Mouse (Mus musculus) frontal cortex, postnatal 36 days (tissue): ENCODE results near the gene Nanos3.

Experiments used
- DNase-seq, 2 experiments: peaks; one replicate each; pipeline ENCODE4 v3.0.0; 2022; ENCODE audit warnings: low spot score in 2 of 2

Gene Nanos3

GRCm38 (mm10) chr8:84126742-84127141 lies 58.3 kb downstream of the Nanos3 start:
- no peak for DNase-seq

- DNase-seq: no peak
These were observed 59.4 kb downstream of the Nanos3 start, which contains the start of gene Podnl1 for GRCm38 (mm10) chr8:84125656-84126055. Gene Podnl1, plus strand, starts transcription at chr8:84125989.
